Mouse (Mus musculus) limb, embryonic 14.5 days (tissue): Measurements from ENCODE around the gene St3gal5. TPM values are rescaled to one million over a fixed set of nuclear protein-coding genes. Genes with fewer than 3 reads are reported as not detected.

Experiments used
- ATAC-seq: fragments of 200-750 bp; cut with Nextera tagmentation; 2 replicates; pipeline ENCODE4 v1.8.0; 2017; ENCODE audit warnings: low read depth, moderate number of reproducible peaks, moderate TSS enrichment; ENCODE audit not compliant: low FRiP score
- DNase-seq: peaks from one replicate; pipeline ENCODE4 v3.0.0-alpha.2; 2015; ENCODE audit warnings: low spot score
- H3K27ac ChIP-seq: fragments of 300-500 bp; sonication (generic); replicated peaks from 2 replicates; pipeline ENCODE4 v1.5.1; 2014; ENCODE audit warnings: low read depth, mild to moderate bottlenecking, low read length, moderate library complexity, mixed read lengths
- H3K27me3 ChIP-seq: fragments of 300-500 bp; sonication (generic); 2 replicates; pipeline ENCODE4 v1.6.1; 2014; ENCODE audit warnings: low read length, mixed read lengths; ENCODE audit not compliant: control insufficient read depth, insufficient read depth
- H3K36me3 ChIP-seq: fragments of 300-500 bp; sonication (generic); 2 replicates; pipeline ENCODE4 v1.6.1; 2014; ENCODE audit warnings: mild to moderate bottlenecking, low read length, moderate library complexity, mixed read lengths; ENCODE audit not compliant: control insufficient read depth, insufficient read depth
- H3K4me1 ChIP-seq: fragments of 300-500 bp; sonication (generic); 2 replicates; pipeline ENCODE4 v1.6.1; 2014; ENCODE audit warnings: antibody characterized with exemption, low read length, mixed read lengths; ENCODE audit not compliant: control insufficient read depth, insufficient read depth
- H3K4me2 ChIP-seq: fragments of 300-500 bp; sonication (generic); replicated peaks from 2 replicates; pipeline ENCODE4 v1.6.1; 2014; ENCODE audit warnings: low read depth, mild to moderate bottlenecking, low read length, moderate library complexity; ENCODE audit not compliant: severe bottlenecking
- H3K4me3 ChIP-seq: fragments of 300-500 bp; sonication (generic); replicated peaks from 2 replicates; pipeline ENCODE4 v1.5.1; 2014; ENCODE audit warnings: low read length
- H3K9ac ChIP-seq: fragments of 300-500 bp; sonication (generic); 2 replicates; pipeline ENCODE4 v1.6.1; 2014; ENCODE audit warnings: mild to moderate bottlenecking, low read depth, low read length, moderate library complexity; ENCODE audit not compliant: severe bottlenecking
- H3K9me3 ChIP-seq: fragments of 300-500 bp; sonication (generic); 2 replicates; pipeline ENCODE4 v1.6.1; 2016; ENCODE audit warnings: low read length; ENCODE audit not compliant: control insufficient read depth
- POLR2A ChIP-seq: fragments of 200-500 bp; IDR thresholded peaks from 2 replicates; pipeline ENCODE4 v1.8.0; 2012; ENCODE audit warnings: inconsistent platforms, mild to moderate bottlenecking, moderate library complexity, borderline replicate concordance; ENCODE audit not compliant: insufficient read depth, insufficient read length; ENCODE audit errors: extremely low read depth
- WGBS: fragments of 180-500 bp; shearing (Covaris S2); extraction: QIAGEN DNeasy Blood & Tissue Kit; methylation state at CpG from one replicate; pipeline ENCODE4 v1.1.7; 2014; 5-methylcytosine and 5-hydroxymethylcytosine counted together
- polyA plus RNA-seq, 2 experiments: library from polyadenylated mRNA; depleted of rRNA in 1 of 2; stranded (reverse) in 1 of 2; unstranded in 1 of 2; fragments of >200 nt; fragmentation: Nextera tagmentation in 1 of 2; extraction: Ambion mirVana in 1 of 2; gene quantifications; 2 replicates each; pipeline versions ENCODE4 v1.2.1 to v1.2.3; 2012 to 2014

Gene St3gal5
- polyA plus RNA-seq (2012; rRNA removed) (26.1 and 26.3 TPM in 2 replicates), polyA plus RNA-seq (2014; fragmentation: Nextera tagmentation; extraction: Ambion mirVana) (25.5 and 30.3 TPM in 2 replicates)

DNA sequence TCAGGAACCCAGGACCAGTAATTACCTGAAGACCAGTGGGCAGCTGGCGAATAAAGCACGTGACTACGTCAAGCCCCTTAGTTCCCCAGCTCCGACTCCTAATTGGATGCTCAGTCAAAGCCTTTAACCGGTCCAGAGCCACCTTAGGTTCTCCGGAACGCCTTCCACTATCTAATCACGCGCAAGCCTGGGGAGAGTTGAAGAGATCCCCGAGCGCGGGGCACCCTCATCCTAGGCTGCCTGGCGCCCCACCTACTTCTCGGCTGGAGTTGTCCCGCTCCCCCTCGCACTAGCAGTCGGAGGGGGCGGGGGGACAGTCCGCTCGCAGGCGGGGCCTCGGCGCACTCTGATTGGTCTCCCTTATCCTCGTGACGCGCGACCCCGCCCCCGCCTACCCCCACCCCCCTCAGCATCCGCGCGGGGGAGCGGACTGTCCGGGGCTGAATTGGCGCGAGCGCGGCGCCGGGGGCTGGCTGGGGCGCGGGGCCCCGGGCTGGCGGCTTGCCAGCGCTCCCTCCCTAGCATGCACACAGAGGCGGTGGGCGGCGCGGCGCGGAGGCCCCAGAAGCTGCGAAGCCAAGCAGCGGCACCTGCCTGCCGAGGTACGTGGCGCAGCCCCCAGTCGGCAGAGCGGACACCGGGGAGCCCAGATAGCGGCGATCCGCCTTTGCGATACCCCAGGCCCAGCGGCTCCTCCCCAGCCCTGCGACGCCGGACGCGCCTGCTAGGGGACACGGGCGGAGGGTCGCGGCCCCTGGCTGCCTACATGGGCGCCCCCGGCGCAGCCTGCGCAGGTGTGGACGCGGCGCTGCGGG, at the start of gene St3gal5:
Gene St3gal5, plus strand, starts transcription at position 412 of the 815 bp plus-strand sequence.
- under 1% methylated on average over 55 of the region's 81 CpGs for WGBS
- Histone ChIP-seq H3K36me3 (no peaks in the 10 kb centered on the region), H3K9me3 (no peaks in the 10 kb centered on the region), H3K9ac (peak within 1 kb of the TSS; percentile 70), H3K4me2 (peak within 1 kb of the TSS; percentile 99), H3K4me3 (peak within 1 kb of the TSS; percentile 74), H3K27me3 (no peaks in the 10 kb centered on the region), H3K27ac (peak within 1 kb of the TSS; percentile 48), H3K4me1 (peaks cover 23% of the 10 kb centered on the region)
- DNase-seq (peak; percentile 94), ATAC-seq (peak; percentile 98)
- peak; percentile 56; the same call in 1 of the 2 replicates for TF ChIP-seq POLR2A

DNA sequence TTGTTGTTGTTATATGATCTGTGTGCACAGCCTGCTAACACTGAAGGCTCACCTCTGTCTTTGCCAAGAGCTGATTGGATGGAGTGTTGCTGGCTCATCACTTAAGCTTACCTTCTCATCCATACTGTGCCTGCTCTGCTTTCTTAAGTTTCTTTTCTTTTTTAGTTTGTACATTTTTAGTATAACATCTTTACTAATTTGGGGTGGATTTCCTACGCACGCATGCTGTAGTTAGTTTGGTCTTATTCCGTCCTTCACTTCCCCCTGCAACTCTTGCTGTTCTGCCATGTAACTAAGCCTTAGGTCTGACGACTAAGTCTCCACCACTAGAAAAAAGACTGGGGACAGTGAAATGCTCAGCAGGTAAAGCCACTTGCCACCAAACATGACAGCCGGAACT, 48.7 kb upstream of the St3gal5 start:
- no peaks in the 10 kb centered on the region for H3K36me3 ChIP-seq
- H3K27me3 ChIP-seq = no peaks in the 10 kb centered on the region; the same call in 1 of the 2 replicates
- no peaks in the 10 kb centered on the region for H3K4me1 ChIP-seq
- no peaks in the 10 kb centered on the region for H3K9me3 ChIP-seq
- no peak overlapping the region for H3K4me3 ChIP-seq
- TF ChIP-seq POLR2A = no peak
- H3K4me2 ChIP-seq = no peak overlapping the region
- H3K9ac ChIP-seq = no peak overlapping the region
- DNase-seq (no peak), ATAC-seq (no peak)
- WGBS = 90% methylated on average over 5 of the region's 5 CpGs
- H3K27ac ChIP-seq = no peak overlapping the region

DNA sequence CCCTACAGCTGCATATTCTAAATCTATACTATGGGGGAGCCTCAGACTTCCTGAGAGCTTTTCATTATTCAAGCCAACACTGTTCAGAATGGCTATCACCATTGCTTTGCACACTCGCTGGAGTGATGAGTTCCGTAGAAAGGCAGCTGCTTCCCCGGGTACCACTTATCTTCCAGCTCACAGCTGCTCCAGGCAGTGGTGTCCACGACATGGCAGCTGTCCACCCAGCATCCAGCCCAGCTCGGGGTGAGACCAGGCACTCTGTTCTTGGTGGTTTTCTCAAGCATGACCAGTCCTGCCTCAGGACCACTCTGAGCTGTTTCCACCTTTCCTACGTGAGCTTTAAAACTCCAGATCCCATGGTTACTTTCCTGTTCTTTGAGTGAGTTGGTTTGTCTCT, 47.5 kb upstream of the St3gal5 start:
- H3K4me1 ChIP-seq = no peaks in the 10 kb centered on the region
- WGBS = 67% methylated on average over 6 of the region's 6 CpGs

DNA sequence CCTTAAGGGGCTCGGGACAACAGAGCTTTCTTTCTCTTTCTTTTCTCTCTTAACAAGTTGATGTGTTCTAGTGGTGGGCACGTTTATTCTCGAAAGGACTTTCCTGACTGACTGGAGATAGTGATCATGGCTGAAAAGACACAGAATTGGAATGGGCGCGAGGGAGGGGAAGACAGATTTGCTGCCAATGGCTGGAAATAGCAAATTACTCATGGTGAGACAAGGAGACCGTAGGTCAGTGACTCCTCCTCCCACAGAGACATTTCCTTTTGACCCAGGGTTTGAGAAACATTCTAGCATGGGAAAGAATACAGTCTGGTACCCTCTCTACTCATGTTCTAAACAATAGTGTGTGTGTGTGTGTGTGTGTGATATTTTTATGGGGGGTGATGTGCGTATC, 46.6 kb upstream of the St3gal5 start:
- 66% methylated on average over 7 of the region's 7 CpGs for WGBS
- Histone ChIP-seq H3K27me3 (no peaks in the 10 kb centered on the region; the same call in 1 of the 2 replicates), H3K27ac (no peak overlapping the region), H3K36me3 (no peaks in the 10 kb centered on the region), H3K4me2 (no peak overlapping the region), H3K9me3 (no peaks in the 10 kb centered on the region), H3K4me3 (no peak overlapping the region), H3K9ac (no peak overlapping the region), H3K4me1 (no peaks in the 10 kb centered on the region)
- no peak for TF ChIP-seq POLR2A
- ATAC-seq (no peak), DNase-seq (no peak)

More for the DNA sequence above, 47.5 kb upstream of the St3gal5 start:
- ATAC-seq (no peak), DNase-seq (peak; percentile 8)
- TF ChIP-seq POLR2A = no peak
- no peaks in the 10 kb centered on the region for H3K9me3 ChIP-seq
- no peaks in the 10 kb centered on the region; the same call in 1 of the 2 replicates for H3K27me3 ChIP-seq
- no peak overlapping the region for H3K9ac ChIP-seq
- no peak overlapping the region for H3K4me3 ChIP-seq
- H3K4me2 ChIP-seq = no peak overlapping the region
- no peak overlapping the region for H3K27ac ChIP-seq
- no peaks in the 10 kb centered on the region for H3K36me3 ChIP-seq

DNA sequence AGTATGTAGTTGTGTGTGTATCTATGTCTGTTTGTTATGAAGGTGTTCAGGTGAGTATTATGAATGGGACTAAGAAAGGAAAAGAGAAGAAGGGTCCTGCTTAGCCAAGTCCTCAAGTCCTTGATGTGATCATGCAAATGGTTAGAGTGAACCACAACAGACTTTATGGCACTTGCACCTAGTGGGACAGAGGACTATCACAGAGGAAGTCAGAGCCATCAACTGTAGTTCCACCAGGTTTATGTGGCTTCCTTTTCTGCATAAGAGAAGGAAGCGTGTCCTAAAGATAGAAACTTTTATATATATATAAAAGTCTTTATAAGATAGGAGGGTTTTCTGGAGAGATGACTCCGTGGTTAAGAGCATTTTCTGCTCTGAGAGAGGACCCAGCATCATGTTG, 46.1 kb upstream of the St3gal5 start:
- no peak overlapping the region for H3K27ac ChIP-seq
- H3K4me1 ChIP-seq = no peaks in the 10 kb centered on the region
- H3K4me3 ChIP-seq = no peak overlapping the region
- no peak for ATAC-seq
- H3K36me3 ChIP-seq = no peaks in the 10 kb centered on the region
- H3K9me3 ChIP-seq = no peaks in the 10 kb centered on the region
- H3K4me2 ChIP-seq = no peak overlapping the region
- H3K27me3 ChIP-seq = no peaks in the 10 kb centered on the region; the same call in 1 of the 2 replicates
- WGBS = 74% methylated on average over 2 of the region's 2 CpGs
- no peak overlapping the region for H3K9ac ChIP-seq
- no peak for TF ChIP-seq POLR2A
- no peak for DNase-seq
